In the genomic region with DNA sequence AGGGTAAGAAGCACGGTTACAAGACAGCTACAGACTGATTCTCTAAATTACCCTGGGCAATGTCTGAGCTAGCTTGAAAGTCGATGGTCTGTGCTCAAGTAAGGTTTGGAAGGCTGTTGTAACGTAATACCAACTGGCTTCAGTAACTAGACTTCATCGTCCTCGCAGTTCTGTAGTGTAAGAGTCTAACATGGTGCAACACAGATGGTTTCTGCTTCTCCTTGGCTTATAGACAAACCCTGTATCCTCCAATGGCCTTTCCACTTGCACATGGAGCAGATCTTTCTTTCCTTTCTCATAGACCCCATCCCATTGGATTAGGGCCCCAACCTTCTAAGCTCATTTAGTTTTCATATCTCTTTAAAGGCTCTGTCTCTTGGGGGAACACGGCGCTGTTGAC, we compare ENCODE assay signal across 23 mouse cellular contexts.
DNase-seq lines count a peak whose midpoint lies in the region; ATAC-seq lines count a peak whose summit lies in the region.
"Had no signal": no experiment of that assay in that cellular context is flagged by ENCODE, and none has a peak within 500 bp of the region (broad histone marks: within the 10 kb centered on the region; RNA-seq: fewer than 3 reads in every experiment).

No protein-coding gene starts in this region.

- no peak overlapping the region for H3K4me2 ChIP-seq in forebrain, embryonic 15.5 days (replicated peaks)
- H3K4me2 ChIP-seq in forebrain, embryonic 11.5 days (ENCODE audit: low read depth, low read length, severe bottlenecking) = no peak overlapping the region
- H3K4me2 ChIP-seq in hindbrain, embryonic 13.5 days = no peak overlapping the region
- H3K4me2 ChIP-seq: embryonic facial prominence, embryonic 12.5 days; forebrain, embryonic 13.5 days had no signal

- no peaks in the 10 kb centered on the region for H3K36me3 ChIP-seq in forebrain, embryonic 15.5 days
- H3K36me3 ChIP-seq in forebrain, embryonic 11.5 days (ENCODE audit: control insufficient read depth, insufficient read depth, low read length) = no peaks in the 10 kb centered on the region
- no peaks in the 10 kb centered on the region for H3K36me3 ChIP-seq in hindbrain, embryonic 10.5 days
- no peaks in the 10 kb centered on the region for H3K36me3 ChIP-seq in hindbrain, embryonic 13.5 days
- H3K36me3 ChIP-seq: embryonic facial prominence, embryonic 10.5 days; embryonic facial prominence, embryonic 12.5 days; G1E had no signal

- peaks cover 16% of the 10 kb centered on the region for H3K4me1 ChIP-seq in forebrain, embryonic 15.5 days
- H3K4me1 ChIP-seq in forebrain, embryonic 11.5 days (replicated peaks; ENCODE audit: control insufficient read depth, insufficient read depth, low read length) = no peaks in the 10 kb centered on the region
- peaks cover 22% of the 10 kb centered on the region for H3K4me1 ChIP-seq in hindbrain, embryonic 10.5 days (replicated peaks)
- peaks cover 6% of the 10 kb centered on the region for H3K4me1 ChIP-seq in hindbrain, embryonic 13.5 days (replicated peaks)

- 0 out of 2 replicates have a peak, but pooled peaks have one; percentile 23 for ATAC-seq in forebrain, embryonic 15.5 days (replicated peaks)
- no peak for ATAC-seq in forebrain, embryonic 11.5 days (replicated peaks; ENCODE audit: low FRiP score)
- ATAC-seq in hindbrain, embryonic 13.5 days (ENCODE audit: low FRiP score) = no peak
- ATAC-seq: activated CD4-positive, CD25-positive, alpha-beta regulatory T cell, adult 4 months; CD4-positive, CD25-positive, alpha-beta regulatory T cell, adult 4 months; Patski had no signal

- no peak overlapping the region for H3K27ac ChIP-seq in forebrain, embryonic 15.5 days (replicated peaks)
- no peak overlapping the region for H3K27ac ChIP-seq in forebrain, embryonic 11.5 days (ENCODE audit: low read depth, low read length)
- H3K27ac ChIP-seq in hindbrain, embryonic 10.5 days = peak overlapping the region; percentile 9; the same call in 1 of the 2 replicates
- no peak overlapping the region for H3K27ac ChIP-seq in hindbrain, embryonic 13.5 days
- H3K27ac ChIP-seq: embryonic facial prominence, embryonic 10.5 days; embryonic facial prominence, embryonic 12.5 days; forebrain, embryonic 13.5 days had no signal

- H3K4me3 ChIP-seq in forebrain, embryonic 15.5 days = no peak overlapping the region
- no peak overlapping the region for H3K4me3 ChIP-seq in forebrain, embryonic 11.5 days (ENCODE audit: low read depth, low read length)
- no peak overlapping the region for H3K4me3 ChIP-seq in hindbrain, embryonic 10.5 days
- H3K4me3 ChIP-seq in hindbrain, embryonic 13.5 days = no peak overlapping the region
- H3K4me3 ChIP-seq: embryonic facial prominence, embryonic 10.5 days; embryonic facial prominence, embryonic 12.5 days; forebrain, embryonic 13.5 days had no signal

- 81% methylated on average over 7 of the region's 7 CpGs for WGBS in forebrain, embryonic 15.5 days
- WGBS in forebrain, embryonic 11.5 days = 89% methylated on average over 7 of the region's 7 CpGs
- whole genome bisulfite sequencing in hindbrain, embryonic 10.5 days = 87% methylated on average over 7 of the region's 7 CpGs
- 87% methylated on average over 7 of the region's 7 CpGs for WGBS in hindbrain, embryonic 13.5 days

- H3K9ac ChIP-seq in forebrain, embryonic 15.5 days (replicated peaks) = no peak overlapping the region
- no peak overlapping the region for H3K9ac ChIP-seq in forebrain, embryonic 11.5 days (ENCODE audit: low read length)
- H3K9ac ChIP-seq in hindbrain, embryonic 13.5 days = no peak overlapping the region
- H3K9ac ChIP-seq: embryonic facial prominence, embryonic 12.5 days; forebrain, embryonic 13.5 days had no signal

- no peaks in the 10 kb centered on the region for H3K9me3 ChIP-seq in forebrain, embryonic 15.5 days
- H3K9me3 ChIP-seq in forebrain, embryonic 11.5 days (ENCODE audit: control insufficient read depth, low read length) = no peaks in the 10 kb centered on the region
- no peaks in the 10 kb centered on the region for H3K9me3 ChIP-seq in hindbrain, embryonic 10.5 days
- H3K9me3 ChIP-seq in hindbrain, embryonic 13.5 days = no peaks in the 10 kb centered on the region
- H3K9me3 ChIP-seq: embryonic facial prominence, embryonic 12.5 days; forebrain, embryonic 13.5 days; G1E had no signal

- no peak for DNase-seq in forebrain, embryonic 11.5 days (ENCODE audit: low spot score)
- DNase-seq in heart, adult 11 months = peak; percentile 76
- no peak for DNase-seq in heart, postnatal 4 days
- DNase-seq in hindbrain, embryonic 10.5 days (ENCODE audit: low spot score) = no peak
- DNase-seq: adrenal gland, adult 8-10 months; adrenal gland, postnatal 14 days; adrenal gland, postnatal 36 days; B cell, adult 2 months; cerebellum, adult 11-12 months; cerebellum, adult 2 months; cerebellum, adult 9-10 months; cerebellum, postnatal 10 days; cerebellum, postnatal 25 days had no signal

- no peaks in the 10 kb centered on the region for H3K27me3 ChIP-seq in forebrain, embryonic 15.5 days
- H3K27me3 ChIP-seq in forebrain, embryonic 11.5 days (ENCODE audit: control insufficient read depth, insufficient read depth, low read length) = no peaks in the 10 kb centered on the region
- no peaks in the 10 kb centered on the region; the same call in 1 of the 2 replicates for H3K27me3 ChIP-seq in hindbrain, embryonic 10.5 days (ENCODE audit: insufficient read depth, poor library complexity, severe bottlenecking)
- H3K27me3 ChIP-seq in hindbrain, embryonic 13.5 days = no peaks in the 10 kb centered on the region
- H3K27me3 ChIP-seq: CH12.LX; embryonic facial prominence, embryonic 12.5 days; forebrain, embryonic 13.5 days; Patski had no signal
